Comparison of ENCODE assay signal across 11 mouse cellular contexts in the genomic region with DNA sequence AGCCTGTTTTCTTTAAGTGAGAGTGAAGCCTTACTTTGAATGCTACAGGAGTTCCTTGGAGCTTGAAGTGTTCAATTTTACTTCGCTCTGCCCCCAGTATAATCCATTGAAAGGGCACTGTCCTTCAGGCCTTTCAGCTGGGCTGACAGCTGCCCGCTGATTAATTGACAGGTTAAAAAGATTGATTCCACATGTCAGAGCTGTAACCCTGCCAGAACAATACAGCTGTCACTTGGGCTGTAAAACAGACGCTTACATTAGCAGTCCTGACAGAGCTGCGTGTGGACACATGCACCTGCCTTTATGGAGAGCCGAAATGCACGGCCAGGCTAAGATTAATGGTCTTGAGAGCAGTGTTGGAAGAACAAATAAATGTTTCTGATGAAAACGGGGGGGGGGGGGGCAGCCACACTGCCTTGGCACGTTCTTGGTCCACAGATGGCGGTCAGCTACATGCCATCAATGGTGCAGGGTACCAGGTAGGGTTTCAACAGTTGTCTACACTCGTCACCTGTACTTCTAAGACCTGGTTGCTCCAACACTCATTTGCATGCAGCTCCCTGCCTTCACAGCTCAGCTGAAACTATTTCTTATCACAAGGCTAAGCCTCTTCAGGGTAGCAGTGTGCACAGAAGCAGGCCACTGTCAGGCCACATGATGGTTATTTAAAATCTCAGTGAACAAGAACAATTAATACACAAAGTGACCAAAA.
DNase-seq lines count a peak whose midpoint lies in the region; ATAC-seq and TF ChIP-seq lines count a peak whose summit lies in the region.
"Had no signal": no experiment of that assay in that cellular context is flagged by ENCODE, and none has a peak within 500 bp of the region (broad histone marks: within the 10 kb centered on the region; RNA-seq: fewer than 3 reads in every experiment).

No protein-coding gene starts in this region.

- no peak overlapping the region for H3K9ac ChIP-seq in embryonic facial prominence, embryonic 11.5 days (replicated peaks; ENCODE audit: low read length)
- no peak overlapping the region for H3K9ac ChIP-seq in hindbrain, embryonic 15.5 days
- H3K9ac ChIP-seq in midbrain, embryonic 13.5 days (replicated peaks): no peak overlapping the region
- H3K9ac ChIP-seq: liver, postnatal 0 days; stomach, embryonic 15.5 days had no signal

- H3K36me3 ChIP-seq in embryonic facial prominence, embryonic 11.5 days (replicated peaks; ENCODE audit: control insufficient read depth, insufficient read depth, low read depth, low read length): no peaks in the 10 kb centered on the region
- H3K36me3 ChIP-seq in hindbrain, embryonic 15.5 days: no peaks in the 10 kb centered on the region
- no peaks in the 10 kb centered on the region for H3K36me3 ChIP-seq in midbrain, embryonic 13.5 days
- H3K36me3 ChIP-seq: stomach, embryonic 15.5 days had no signal

- no peaks in the 10 kb centered on the region for H3K9me3 ChIP-seq in embryonic facial prominence, embryonic 11.5 days (replicated peaks; ENCODE audit: control insufficient read depth, low read length)
- no peaks in the 10 kb centered on the region for H3K9me3 ChIP-seq in hindbrain, embryonic 15.5 days
- no peaks in the 10 kb centered on the region for H3K9me3 ChIP-seq in midbrain, embryonic 13.5 days
- H3K9me3 ChIP-seq: stomach, embryonic 15.5 days had no signal

- ATAC-seq in embryonic facial prominence, embryonic 11.5 days (replicated peaks; ENCODE audit: insufficient number of reproducible peaks, low FRiP score, low TSS enrichment, low read depth): peak; percentile 70; the same call in 1 of the 2 replicates
- peak; percentile 68; the same call in 1 of the 2 replicates for ATAC-seq in hindbrain, embryonic 15.5 days (ENCODE audit: low FRiP score, low read depth)
- peak; percentile 60 for ATAC-seq in midbrain, embryonic 13.5 days
- ATAC-seq: liver, postnatal 0 days had no signal

- no peak for TF ChIP-seq POLR2A in brain, embryonic 14.5 days (IDR thresholded peaks at IDR 0.05; ENCODE audit: borderline replicate concordance, extremely low read depth, insufficient read depth, insufficient read length, poor library complexity, severe bottlenecking)

- TF ChIP-seq CTCF in brain, embryonic 14.5 days (IDR thresholded peaks at IDR 0.05; ENCODE audit: borderline replicate concordance, extremely low read depth, insufficient read depth, insufficient read length): no peak

- no peak overlapping the region for H3K4me3 ChIP-seq in embryonic facial prominence, embryonic 11.5 days (ENCODE audit: low read depth, low read length)
- no peak overlapping the region for H3K4me3 ChIP-seq in hindbrain, embryonic 15.5 days
- H3K4me3 ChIP-seq in midbrain, embryonic 13.5 days (replicated peaks): no peak overlapping the region
- H3K4me3 ChIP-seq: stomach, embryonic 15.5 days had no signal

- DNase-seq in brain, embryonic 14.5 days (ENCODE audit: low read depth): peak; percentile 86
- DNase-seq in embryonic facial prominence, embryonic 11.5 days (ENCODE audit: low spot score): peak; percentile 24
- DNase-seq in spleen, postnatal 14 days (ENCODE audit: low spot score in 2 of 2): no peak
- DNase-seq in kidney, postnatal 36 days: no peak
- DNase-seq in layer of hippocampus, postnatal 14 days (ENCODE audit: low spot score in 2 of 2): no peak
- no peak for DNase-seq in urinary bladder, adult 2 months (ENCODE audit: low spot score)
- DNase-seq: layer of hippocampus, postnatal 36 days; liver, postnatal 0 days had no signal

- no peaks in the 10 kb centered on the region; the same call in 1 of the 2 replicates for H3K4me1 ChIP-seq in embryonic facial prominence, embryonic 11.5 days (ENCODE audit: control insufficient read depth, insufficient read depth, low read length)
- H3K4me1 ChIP-seq in hindbrain, embryonic 15.5 days (replicated peaks): peaks cover 10% of the 10 kb centered on the region; the same call in 1 of the 2 replicates
- peaks cover 16% of the 10 kb centered on the region for H3K4me1 ChIP-seq in midbrain, embryonic 13.5 days (replicated peaks)

- 30% methylated on average over 10 of the region's 10 CpGs for WGBS in embryonic facial prominence, embryonic 11.5 days
- 17% methylated on average over 10 of the region's 10 CpGs for WGBS in hindbrain, embryonic 15.5 days
- WGBS in midbrain, embryonic 13.5 days: 21% methylated on average over 10 of the region's 10 CpGs

- H3K4me2 ChIP-seq in embryonic facial prominence, embryonic 11.5 days (ENCODE audit: low read depth, low read length): no peak overlapping the region
- H3K4me2 ChIP-seq in hindbrain, embryonic 15.5 days: no peak overlapping the region
- H3K4me2 ChIP-seq in midbrain, embryonic 13.5 days (replicated peaks): no peak overlapping the region
- H3K4me2 ChIP-seq: stomach, embryonic 15.5 days had no signal

- no peak overlapping the region for H3K27ac ChIP-seq in embryonic facial prominence, embryonic 11.5 days (replicated peaks; ENCODE audit: low read depth, low read length)
- no peak overlapping the region for H3K27ac ChIP-seq in hindbrain, embryonic 15.5 days (replicated peaks)
- H3K27ac ChIP-seq in midbrain, embryonic 13.5 days: no peak overlapping the region
- H3K27ac ChIP-seq: stomach, embryonic 15.5 days had no signal

- H3K27me3 ChIP-seq in embryonic facial prominence, embryonic 11.5 days (ENCODE audit: control insufficient read depth, insufficient read depth, low read length): no peaks in the 10 kb centered on the region
- no peaks in the 10 kb centered on the region for H3K27me3 ChIP-seq in hindbrain, embryonic 15.5 days
- 0 out of 2 replicates have a peak, but pooled peaks cover 2% of the 10 kb centered on the region for H3K27me3 ChIP-seq in midbrain, embryonic 13.5 days

Comparison
In these comparisons a context has a peak if more than half of its experiments do, and no peak if none do; other contexts are left out.
1. DNase-seq: peak in brain, embryonic 14.5 days (single experiment) and embryonic facial prominence, embryonic 11.5 days (single experiment); none in spleen, postnatal 14 days (0 of 2), kidney, postnatal 36 days (0 of 2), layer of hippocampus, postnatal 14 days (0 of 2) and urinary bladder, adult 2 months (single experiment).
2. Peak in every context shown above with its lines, with median percentiles within 50 percentile points of each other: ATAC-seq.